Mouse (Mus musculus) right cerebral cortex, postnatal 36 days (tissue): ENCODE results near the gene Calcoco1.
A peak's percentile ranks its signal among the peaks of the same experiment; 100 is the strongest.

ENCODE experiments used
- DNase-seq, 2 experiments: peaks; one replicate each; pipeline ENCODE4 v3.0.0; 2022; ENCODE audit warnings: low spot score in 2 of 2, mixed read lengths in 1 of 2

Calcoco1 gene

GRCm38 (mm10) chr15:102738434-102738833 is 16.5 kb upstream of the Calcoco1 start:
- no peak for DNase-seq

DNA sequence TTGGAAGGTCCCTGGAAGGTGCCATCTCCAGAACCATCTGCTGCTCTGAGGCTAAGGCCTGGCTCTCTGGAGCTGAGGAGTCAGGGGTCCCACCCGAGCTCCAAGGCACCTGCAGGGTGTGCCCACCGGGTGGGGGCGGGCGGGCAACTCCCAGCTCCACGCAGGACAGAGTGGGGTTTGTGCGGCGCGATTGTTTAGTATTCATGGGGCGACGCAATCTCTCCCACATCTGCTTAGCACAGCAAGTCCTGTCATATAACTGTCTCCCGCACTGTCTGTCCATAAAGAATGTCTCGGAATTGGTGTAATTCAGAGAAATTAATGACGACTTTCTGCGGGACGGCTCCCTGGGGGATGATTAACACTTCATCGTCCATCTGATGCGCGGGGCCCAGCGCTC is 15.1 kb upstream of the Calcoco1 start:
- no peak for DNase-seq

GRCm38 (mm10) chr15:102736127-102736944 is 14.4 kb upstream of the Calcoco1 start:
- DNase-seq: no peak

DNA sequence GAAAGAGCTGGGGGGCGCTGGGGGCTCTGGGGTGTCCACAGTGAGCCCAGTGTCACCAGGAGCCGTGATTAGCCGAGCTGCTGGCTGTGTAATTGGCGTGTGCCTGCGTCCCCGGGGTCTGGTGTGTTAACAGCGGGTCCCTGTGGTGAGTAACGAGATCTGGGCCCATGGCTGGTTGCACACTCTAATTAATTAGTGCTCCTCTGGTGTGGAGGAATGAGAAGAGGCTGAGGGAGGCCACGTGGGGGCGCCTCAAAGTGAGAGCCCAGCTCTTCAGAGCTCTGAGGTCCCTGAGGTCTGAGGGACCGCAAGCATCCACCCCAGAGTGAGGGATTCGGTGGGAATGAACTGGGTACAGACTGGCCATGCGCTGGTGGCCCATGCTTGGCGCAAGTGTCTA is 13.1 kb upstream of the Calcoco1 start:
- no peak for DNase-seq

DNA sequence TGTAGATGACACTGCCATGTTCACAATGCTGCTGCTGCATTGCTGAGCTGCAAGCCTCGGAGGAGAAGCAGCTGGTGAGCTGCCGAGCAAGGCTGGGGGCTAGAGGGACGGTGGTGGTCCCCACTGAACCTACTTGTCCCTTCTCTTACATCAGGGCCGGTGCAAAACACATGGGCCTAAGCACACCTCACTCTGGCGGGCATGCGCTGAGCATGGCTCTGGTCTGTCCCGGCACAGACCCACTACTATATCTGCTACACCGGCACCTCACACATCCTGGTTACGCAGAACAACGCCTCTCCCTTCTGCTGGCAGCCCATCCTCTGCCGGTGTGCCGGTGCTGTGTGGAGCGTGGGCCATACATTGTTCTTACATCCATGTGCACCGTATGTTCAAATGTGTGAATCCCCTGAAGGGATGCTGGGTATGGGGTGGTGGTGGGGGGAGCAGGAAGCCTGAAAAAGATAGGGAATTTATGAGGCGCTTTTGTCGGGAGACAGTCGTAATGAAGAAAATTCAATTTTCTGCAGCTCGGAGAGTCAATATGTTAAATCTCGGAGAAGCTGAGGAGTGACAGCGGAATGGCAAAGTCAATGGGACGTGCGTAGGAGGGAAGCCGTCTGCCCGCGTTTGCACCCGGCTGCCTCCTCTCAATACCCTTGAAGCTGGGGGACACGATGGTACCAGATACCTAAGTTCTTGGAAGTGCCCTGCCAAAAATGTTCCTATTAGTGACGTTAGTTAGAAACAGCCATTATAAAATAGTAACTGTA is 12.0 kb upstream of the Calcoco1 start:
- no peak for DNase-seq

- no peak for DNase-seq
These were observed 11.3 kb upstream of the Calcoco1 start for GRCm38 (mm10) chr15:102733233-102733632.

DNA sequence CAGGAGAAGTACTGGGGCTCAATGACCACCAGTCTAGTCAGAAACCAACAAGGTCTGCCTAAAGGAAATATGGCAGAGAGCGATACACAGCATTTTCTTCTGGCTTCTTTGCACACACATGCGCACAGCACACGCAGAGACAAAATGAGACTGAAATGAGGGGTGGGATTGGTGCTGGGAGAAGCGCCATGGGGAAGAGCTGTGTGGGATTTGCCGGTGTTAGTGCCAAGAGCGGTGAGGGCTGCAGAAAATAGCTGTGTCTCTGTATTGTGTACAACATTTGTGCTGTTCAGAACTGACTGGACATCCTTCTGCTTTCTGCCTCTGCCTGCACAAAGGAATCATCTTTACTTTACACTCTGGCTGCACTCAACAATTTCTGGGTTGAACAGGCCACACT is 10.4 kb upstream of the Calcoco1 start:
- DNase-seq: no peak

DNA sequence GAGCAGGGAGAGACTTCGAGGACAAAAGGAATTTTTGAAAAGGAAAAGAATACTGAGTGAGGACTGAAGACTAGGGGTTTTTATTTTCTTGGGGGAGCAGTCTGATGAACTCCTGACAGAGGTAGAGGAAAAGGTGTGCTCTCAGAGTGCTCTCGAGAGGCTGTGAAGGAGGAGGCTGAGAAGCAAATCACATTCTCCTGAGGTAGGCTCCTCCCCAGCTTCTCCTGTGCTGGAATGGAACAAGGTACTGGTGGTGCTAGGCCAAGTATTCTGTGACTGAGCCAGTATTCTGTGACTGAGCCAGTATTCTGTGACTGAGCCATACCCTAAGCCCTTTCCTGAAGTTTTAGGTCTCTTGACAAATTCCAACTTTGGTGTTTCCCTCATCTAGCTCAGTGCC is 6.0 kb upstream of the Calcoco1 start:
- no peak for DNase-seq

- no peak for DNase-seq
These were observed 1.6 kb upstream of the Calcoco1 start for GRCm38 (mm10) chr15:102723358-102724135.

DNA sequence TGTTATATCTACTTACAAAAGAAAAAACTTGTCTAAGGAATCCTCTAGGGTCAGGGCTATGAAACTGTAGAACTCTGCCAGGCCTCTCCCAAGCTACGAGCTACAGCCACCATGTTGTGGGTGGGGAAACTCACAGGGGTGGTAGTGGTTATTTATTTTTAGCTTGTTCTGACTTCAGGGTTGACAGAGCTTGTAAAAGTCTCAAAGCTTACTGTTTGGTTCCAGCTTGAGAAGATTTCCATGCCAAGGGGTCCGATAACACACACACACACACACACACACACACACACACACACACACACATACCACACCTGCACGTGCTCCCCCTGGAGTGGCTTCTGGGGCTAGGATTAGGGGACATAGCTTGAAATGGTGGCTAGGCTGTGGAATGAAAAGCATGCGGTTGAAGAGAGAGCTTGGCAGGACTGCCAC is 538 bp upstream of the Calcoco1 start:
- DNase-seq: no peak

GRCm38 (mm10) chr15:102721016-102721898 is 721 bp downstream of the Calcoco1 start:
- DNase-seq: no peak

DNA sequence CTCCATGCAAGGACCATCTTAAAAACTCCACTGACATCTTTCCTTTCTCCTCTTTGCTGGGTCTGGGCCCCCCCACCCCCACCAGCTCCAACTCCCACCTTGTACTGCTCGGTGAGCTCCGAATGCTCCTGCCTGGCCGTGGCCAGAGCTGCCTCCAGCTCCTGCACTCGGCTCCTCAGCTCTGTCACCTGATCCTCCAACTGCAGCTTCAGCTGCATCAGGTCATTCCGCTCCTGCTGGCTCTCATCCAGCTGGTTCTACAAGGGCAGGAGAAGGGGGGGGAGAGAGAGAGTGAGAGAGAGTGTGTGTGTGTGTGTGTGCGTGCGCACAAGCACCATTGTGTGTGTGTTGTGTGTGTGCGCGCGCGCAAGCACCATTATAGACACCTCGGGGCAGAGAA is 5.8 kb downstream of the Calcoco1 start:
- no peak for DNase-seq

GRCm38 (mm10) chr15:102707736-102708269 is 14.2 kb downstream of the Calcoco1 start:
- no peak for DNase-seq

GRCm38 (mm10) chr15:102705923-102706503 is 16.0 kb downstream of the Calcoco1 start:
- DNase-seq: no peak

DNA sequence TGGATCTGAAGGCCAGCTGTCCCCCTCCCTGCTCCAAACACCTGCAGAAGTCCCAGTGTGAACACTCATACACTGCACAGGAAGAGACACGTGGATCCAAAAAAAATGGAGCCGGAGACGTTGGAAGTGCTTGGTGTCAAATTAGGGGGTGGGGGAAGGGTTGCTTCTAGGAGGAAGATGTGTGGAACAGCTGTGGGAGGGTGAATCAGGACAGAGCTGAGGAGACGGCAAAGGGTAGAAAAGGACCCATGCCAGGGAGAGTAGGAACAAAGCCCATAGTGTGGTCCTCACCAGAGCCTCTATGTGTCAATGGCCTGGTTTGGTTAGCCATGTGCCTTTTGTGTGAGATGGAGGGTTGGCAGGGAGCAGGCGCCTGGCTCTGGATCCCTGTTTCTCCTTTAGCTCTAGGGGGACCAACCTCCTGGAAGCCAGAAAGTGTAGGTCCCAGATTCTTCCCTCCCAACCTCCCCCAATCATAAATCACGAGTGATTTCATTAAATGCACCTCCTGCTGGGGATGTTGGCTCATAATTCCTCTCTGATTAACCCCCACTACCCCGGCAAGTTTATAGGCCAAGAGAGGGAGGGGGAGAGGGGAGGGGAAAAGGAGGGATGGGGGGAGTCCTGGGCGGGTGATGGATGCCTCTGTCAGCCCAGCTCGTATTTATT is 16.6 kb downstream of the Calcoco1 start:
- DNase-seq: no peak

DNA sequence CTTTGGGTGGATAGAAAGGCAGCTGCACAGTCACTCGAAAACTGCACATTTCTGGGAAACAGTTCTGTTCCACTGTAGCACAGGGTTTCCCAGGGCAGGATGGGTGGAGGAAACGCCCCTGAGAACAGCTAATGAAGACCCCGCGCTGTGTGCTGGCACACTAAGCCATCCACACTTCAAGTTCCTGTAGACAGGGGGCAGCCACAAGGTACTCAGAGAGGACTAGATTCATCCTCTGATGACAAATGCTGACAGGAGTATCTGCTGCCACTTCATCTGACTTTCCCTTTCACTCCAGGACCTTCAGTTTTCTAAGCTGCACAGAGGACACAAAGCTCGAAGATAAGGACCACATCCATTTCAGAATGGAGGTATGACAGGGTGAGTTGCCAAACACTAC is 17.2 kb downstream of the Calcoco1 start:
- no peak for DNase-seq

DNA sequence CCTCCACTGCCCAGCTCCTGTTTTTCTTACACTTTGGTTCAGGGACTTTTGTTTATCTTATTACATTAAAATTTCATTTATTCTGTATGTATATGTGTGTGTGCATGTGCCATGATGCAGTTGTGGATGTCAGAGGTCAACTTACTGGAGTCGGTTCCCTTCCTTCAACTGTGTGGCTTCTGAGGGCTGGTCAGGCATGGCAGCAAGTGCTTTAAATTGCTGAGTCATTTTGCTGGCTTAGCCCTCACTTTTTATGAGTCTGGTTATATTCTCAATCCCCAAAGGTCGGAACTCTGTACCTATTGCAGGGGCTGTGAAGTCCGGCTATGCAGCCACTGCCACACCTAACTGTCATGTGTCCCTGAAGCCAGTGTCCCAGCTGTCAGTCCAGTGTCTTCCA is 19.0 kb downstream of the Calcoco1 start:
- DNase-seq: no peak

GRCm38 (mm10) chr15:102698193-102698592 is 23.8 kb downstream of the Calcoco1 start:
- peak; percentile 62 to 72 for DNase-seq

DNA sequence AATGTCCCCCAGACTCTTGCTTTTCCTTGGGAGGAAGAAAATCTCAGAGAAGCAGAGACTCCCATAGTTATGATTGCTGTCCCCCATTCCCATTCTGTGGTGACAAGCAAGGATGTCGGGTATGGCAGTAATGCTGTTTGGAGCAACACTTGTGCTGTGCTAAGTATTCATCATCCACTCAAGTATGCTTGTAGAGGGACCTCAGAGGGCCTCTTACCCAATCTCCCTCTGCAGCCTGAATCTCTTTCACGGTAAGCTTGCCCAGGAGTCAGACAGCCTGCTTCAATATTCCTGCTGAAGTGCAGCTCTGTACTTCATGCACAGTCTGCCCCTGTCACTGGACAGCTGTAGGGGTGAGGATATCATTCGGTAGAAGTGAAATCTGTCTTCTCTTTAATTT is 25.1 kb downstream of the Calcoco1 start:
- no peak for DNase-seq

GRCm38 (mm10) chr15:102693600-102693999 is 28.4 kb downstream of the Calcoco1 start:
- peak; percentile 72 to 83 for DNase-seq
